Mouse (Mus musculus) liver, embryonic 18 days (tissue): ENCODE data around the gene Glmn. TPM values are rescaled to one million over a fixed set of nuclear protein-coding genes. Genes with fewer than 3 reads are reported as not detected.

Source experiments
- polyA plus RNA-seq: library from polyadenylated mRNA; depleted of rRNA; stranded (reverse); fragments of >200 nt; gene quantifications from 2 replicates; pipeline ENCODE4 v1.2.3, GENCODE M21; 2012; rRNA removed

The Glmn gene
- polyA plus RNA-seq: 2.4 and 2.7 TPM in 2 replicates

GRCm38 (mm10) chr5:107597301-107598077 is at the start of gene Glmn, which contains the start of gene Rpap2:
Gene Glmn (minus strand): TSS chr5:107597888.
Gene Rpap2 (plus strand): TSS chr5:107597373.

DNA sequence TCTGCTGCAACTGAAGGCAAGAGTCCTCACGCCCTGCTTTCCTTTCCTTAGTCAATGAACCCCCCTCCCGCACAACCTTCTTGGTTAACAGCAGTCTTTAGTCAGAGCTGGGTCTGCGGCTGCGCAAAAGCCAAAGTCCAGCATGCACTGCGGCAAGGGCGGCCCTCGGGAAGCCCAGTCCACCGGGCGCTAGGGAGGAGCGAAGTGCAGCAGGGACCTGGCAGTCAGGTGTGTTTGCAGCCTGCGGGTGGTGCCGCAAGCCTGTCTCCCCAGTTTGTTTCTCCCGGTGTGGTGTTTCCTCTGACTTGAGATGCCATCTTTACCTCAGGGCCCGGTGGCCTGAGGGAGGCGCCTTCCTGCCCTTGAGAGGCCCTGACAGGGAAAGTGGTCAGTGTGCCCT is 63.1 kb downstream of the Glmn start, which contains the start of gene 1700028K03Rik:
TSS of gene 1700028K03Rik (plus strand) at position 129 of the 400 bp plus-strand sequence.

DNA sequence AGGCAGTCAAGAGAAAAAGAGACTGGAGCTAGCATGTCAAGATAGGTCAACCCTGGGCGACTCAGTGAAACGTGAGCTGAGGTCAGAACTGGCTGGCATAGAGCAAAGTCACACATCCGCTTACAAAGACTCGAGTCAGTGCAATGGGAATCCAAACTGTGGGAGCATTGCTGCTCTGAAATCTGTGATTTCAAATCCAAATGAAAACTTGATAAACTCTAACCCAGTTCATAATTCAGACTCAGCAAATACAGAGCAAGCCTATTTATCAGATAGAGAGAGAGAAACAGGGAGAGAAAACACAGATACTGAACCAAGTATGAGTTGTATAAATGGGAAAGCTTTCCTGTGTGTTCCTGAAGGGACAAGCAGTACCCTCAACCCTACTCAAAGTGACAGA is 90.4 kb downstream of the Glmn start, which contains the start of gene Gm42669:
TSS of gene Gm42669 (plus strand) at position 301 of the 400 bp plus-strand sequence.

Other genes starting within 250 kb of the Glmn start
- 0.06 and 0.07 TPM in 2 replicates for gene Ephx4, start 195.2 kb downstream of the Glmn start, polyA plus RNA-seq
- not detected in 2 replicates for gene Lpcat2b, start 166.3 kb downstream of the Glmn start, polyA plus RNA-seq
- 0.91 and 1.1 TPM in 2 replicates for gene Btbd8, start 159.9 kb downstream of the Glmn start, polyA plus RNA-seq
- 0.01 and 0.02 TPM in 2 replicates for gene Gm42669, start 90.3 kb downstream of the Glmn start, polyA plus RNA-seq
- 0.01 TPM in 2 replicates for gene 1700028K03Rik, start 63.2 kb downstream of the Glmn start, polyA plus RNA-seq
- 3.3 and 3.4 TPM in 2 replicates for gene Rpap2, start 515 bp downstream of the Glmn start, polyA plus RNA-seq
- gene Gfi1, start 128.1 kb upstream of the Glmn start, polyA plus RNA-seq: 3.9 and 6.0 TPM in 2 replicates
- not detected in 2 replicates for gene Ube2d2b, start 232.2 kb upstream of the Glmn start, polyA plus RNA-seq